Mouse (Mus musculus): ENCODE data around the gene Rasal1. TPM values are rescaled to one million over a fixed set of nuclear protein-coding genes. Genes with fewer than 3 reads are reported as not detected.

Gene Rasal1
- polyA plus RNA-seq, 1 experiment from 2014 or later: 0.15 TPM

DNA sequence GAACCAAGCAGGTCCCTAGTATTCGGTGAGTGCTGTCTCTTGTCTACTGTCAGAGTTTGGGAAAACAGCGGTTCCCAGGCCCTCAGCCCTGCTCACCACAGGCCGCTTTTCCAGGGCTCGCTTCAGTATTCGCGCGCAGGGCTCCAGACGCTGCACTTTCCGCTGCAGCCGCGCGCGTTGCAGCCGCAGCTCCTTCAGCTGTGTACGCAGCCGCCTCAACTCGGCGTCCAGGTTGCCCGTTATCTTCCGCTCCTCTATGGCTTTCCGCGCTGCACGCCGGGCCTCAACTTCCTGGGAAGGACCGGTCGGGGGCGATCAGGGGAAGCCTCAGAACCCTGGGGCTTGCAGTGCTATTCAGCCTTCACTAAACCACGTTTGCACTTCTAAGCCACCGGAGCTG, 17.5 kb upstream of the Rasal1 start:
- POLR2A ChIA-PET: no interaction called here
- CTCF ChIA-PET: interaction anchor here (1.2 to 2.1 kb wide), 4 partner anchors 12 to 49 kb away, joined by 3 to 7 read pairs (median 4); no protein-coding TSS in a partner anchor
- in situ Hi-C loops (cut with MboI; ENCODE audit: low pct_unique_long_range_greater_than_20kb): no loop called here
- no peak for DNase-seq (ENCODE audit: low read depth, low spot score)
- no peak for TF ChIP-seq CTCF (IDR thresholded peaks at IDR 0.05)
- no peak for ATAC-seq
- H3K27me3 ChIP-seq: no peaks in the 10 kb centered on the region

GRCm38 (mm10) chr5:120631892-120632291, 16.7 kb upstream of the Rasal1 start:
- ChIA-PET CTCF (interaction anchor here (0.8 to 2.1 kb wide), 4 partner anchors 11 to 48 kb away, joined by 3 to 7 read pairs (median 4); no protein-coding TSS in a partner anchor), POLR2A (no interaction called here)
- DNase-seq (ENCODE audit: low read depth, low spot score) (no peak), ATAC-seq (no peak)
- no peaks in the 10 kb centered on the region for H3K27me3 ChIP-seq
- no peak for TF ChIP-seq CTCF (IDR thresholded peaks at IDR 0.05)
- in situ Hi-C loops (cut with MboI; ENCODE audit: low pct_unique_long_range_greater_than_20kb): no loop called here

DNA sequence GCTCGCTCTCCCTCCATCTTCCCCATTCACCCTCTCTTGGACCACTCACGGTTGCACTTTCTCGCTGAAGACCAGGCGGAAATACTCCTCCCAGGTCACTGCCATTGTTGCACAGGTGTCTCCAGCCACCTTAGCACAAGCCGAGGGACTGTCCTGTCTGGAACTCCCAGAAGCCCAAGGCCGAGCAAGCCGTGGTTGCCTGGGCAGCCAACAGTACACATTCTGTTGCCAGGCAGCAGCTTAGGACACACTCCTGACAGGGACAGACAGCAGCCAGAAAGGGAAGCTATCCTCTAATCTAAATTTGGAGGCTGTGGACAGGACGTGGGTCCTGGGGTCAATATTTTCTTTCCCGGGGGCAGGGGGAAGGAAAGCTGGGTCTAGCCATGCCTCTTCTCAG, 14.5 kb upstream of the Rasal1 start, which contains the start of gene Cfap73:
Gene Cfap73, minus strand, starts transcription at position 105 of the 400 bp plus-strand sequence.
- H3K27me3 ChIP-seq: no peaks in the 10 kb centered on the region
- ATAC-seq (no peak), DNase-seq (ENCODE audit: low read depth, low spot score) (no peak)
- ChIA-PET POLR2A (interaction anchor here (0.6 to 1.3 kb wide), 2 partner anchors 24 to 415 kb away, joined by 3 to 4 read pairs; no protein-coding TSS in a partner anchor), CTCF (interaction anchor here (1.3 kb wide), 1 partner anchor 14 kb away, joined by 4 read pairs; no protein-coding TSS in a partner anchor)
- in situ Hi-C loops (cut with MboI; ENCODE audit: low pct_unique_long_range_greater_than_20kb): no loop called here
- no peak for TF ChIP-seq CTCF (IDR thresholded peaks at IDR 0.05)

DNA sequence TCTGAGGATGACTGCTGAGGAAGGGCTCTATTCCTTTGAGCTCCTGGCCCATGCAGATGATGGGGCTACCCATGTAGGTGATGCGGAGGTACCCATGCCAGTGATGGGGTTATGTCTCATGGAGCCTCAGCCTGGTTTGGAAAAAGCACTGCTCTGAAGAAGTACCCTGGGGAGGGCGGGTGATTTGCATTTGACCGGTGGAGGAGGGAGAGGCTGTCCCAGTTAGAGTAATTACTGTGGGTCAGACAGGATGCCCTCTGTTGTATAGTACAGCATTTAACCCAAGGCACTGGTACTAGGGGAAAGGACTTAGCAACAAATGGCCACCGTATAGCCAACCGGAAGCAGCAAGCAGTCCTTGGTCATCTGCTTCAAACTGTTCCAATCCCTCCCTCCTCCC, 13.8 kb upstream of the Rasal1 start:
- DNase-seq (ENCODE audit: low read depth, low spot score): no peak
- H3K27me3 ChIP-seq: no peaks in the 10 kb centered on the region
- CTCF ChIA-PET: interaction anchor here (0.7 to 1.3 kb wide), 2 partner anchors 11 to 15 kb away, joined by 3 to 4 read pairs; no protein-coding TSS in a partner anchor
- no peak for TF ChIP-seq CTCF (IDR thresholded peaks at IDR 0.05)
- POLR2A ChIA-PET: interaction anchor here (0.6 to 1.3 kb wide), 3 partner anchors 23 to 416 kb away, joined by 3 to 4 read pairs (median 3); no protein-coding TSS in a partner anchor
- ATAC-seq: no peak
- in situ Hi-C loops (cut with MboI; ENCODE audit: low pct_unique_long_range_greater_than_20kb): no loop called here

GRCm38 (mm10) chr5:120635633-120636032, 13.0 kb upstream of the Rasal1 start:
- no peaks in the 10 kb centered on the region for H3K27me3 ChIP-seq
- no peak for TF ChIP-seq CTCF (IDR thresholded peaks at IDR 0.05)
- in situ Hi-C loops (cut with MboI; ENCODE audit: low pct_unique_long_range_greater_than_20kb): no loop called here
- ChIA-PET POLR2A (no interaction called here), CTCF (interaction anchor here (1.0 to 1.4 kb wide), 2 partner anchors 13 to 15 kb away, joined by 3 read pairs; no protein-coding TSS in a partner anchor)
- DNase-seq (ENCODE audit: low read depth, low spot score) (no peak), ATAC-seq (no peak)

- in situ Hi-C loops (cut with MboI; ENCODE audit: low pct_unique_long_range_greater_than_20kb): no loop called here
- POLR2A ChIA-PET: no interaction called here
- no peak for TF ChIP-seq CTCF (IDR thresholded peaks at IDR 0.05)
- DNase-seq (ENCODE audit: low read depth, low spot score) (no peak), ATAC-seq (no peak)
- CTCF ChIA-PET: interaction anchor here (1.6 kb wide), 1 partner anchor 21 kb away, joined by 5 read pairs; no protein-coding TSS in a partner anchor
- H3K27me3 ChIP-seq: no peaks in the 10 kb centered on the region
These were observed 8.5 kb upstream of the Rasal1 start for GRCm38 (mm10) chr5:120640094-120640493.

GRCm38 (mm10) chr5:120643365-120644085, 5.1 kb upstream of the Rasal1 start:
- in situ Hi-C loops (cut with MboI; ENCODE audit: low pct_unique_long_range_greater_than_20kb): no loop called here
- no peak for TF ChIP-seq CTCF (IDR thresholded peaks at IDR 0.05)
- H3K27me3 ChIP-seq: no peaks in the 10 kb centered on the region
- DNase-seq (ENCODE audit: low read depth, low spot score): no peak
- POLR2A ChIA-PET: no interaction called here
- CTCF ChIA-PET: interaction anchor here (1.2 to 2.5 kb wide), 2 partner anchors 12 to 23 kb away, joined by 5 to 15 read pairs; no protein-coding TSS in a partner anchor
- peak; percentile 29 for ATAC-seq

DNA sequence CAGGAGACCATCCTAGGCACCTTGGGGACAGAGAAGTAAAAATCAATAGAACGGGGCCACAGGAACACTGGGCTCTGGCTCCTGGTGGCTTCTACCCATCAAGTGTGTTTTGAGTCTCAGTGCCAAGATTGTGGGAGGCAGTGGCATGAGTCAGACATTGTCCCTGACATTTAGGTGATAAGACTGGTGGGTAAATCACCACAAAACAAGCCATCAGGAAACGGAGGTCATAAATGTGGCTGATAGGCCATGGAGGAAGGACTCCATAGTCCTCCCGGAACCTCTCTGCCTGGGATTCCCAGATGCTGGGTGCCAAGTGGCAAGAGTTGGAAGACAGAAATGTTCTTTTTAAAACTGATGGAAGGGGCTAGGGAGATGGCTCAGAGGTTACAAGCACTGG, 4.4 kb upstream of the Rasal1 start:
- POLR2A ChIA-PET: no interaction called here
- TF ChIP-seq CTCF (IDR thresholded peaks at IDR 0.05): no peak
- no peak for DNase-seq (ENCODE audit: low read depth, low spot score)
- in situ Hi-C loops (cut with MboI; ENCODE audit: low pct_unique_long_range_greater_than_20kb): no loop called here
- CTCF ChIA-PET: no interaction called here
- no peak for ATAC-seq
- no peaks in the 10 kb centered on the region for H3K27me3 ChIP-seq

DNA sequence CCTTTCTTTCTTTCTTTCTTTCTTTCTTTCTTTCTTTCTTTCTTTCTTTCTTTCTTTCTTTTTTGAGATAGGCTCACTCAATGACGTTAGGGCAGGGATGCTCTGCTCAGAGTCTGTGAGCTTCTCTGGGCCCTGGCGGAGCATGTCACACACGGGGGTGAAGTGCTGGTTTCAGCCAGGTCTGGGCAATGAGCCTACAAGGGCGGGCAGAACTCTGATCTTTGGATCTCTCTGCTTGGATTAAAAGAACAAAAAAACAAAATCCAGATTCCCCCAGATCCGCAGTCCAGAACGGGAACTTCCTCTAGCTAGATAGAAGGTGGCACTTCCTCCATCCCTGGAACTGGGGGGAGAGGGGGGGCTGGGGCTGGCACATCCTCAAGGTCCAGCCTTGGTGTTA, 2.8 kb upstream of the Rasal1 start:
- no peak for ATAC-seq
- H3K27me3 ChIP-seq: no peaks in the 10 kb centered on the region
- POLR2A ChIA-PET: no interaction called here
- in situ Hi-C loops (cut with MboI; ENCODE audit: low pct_unique_long_range_greater_than_20kb): no loop called here
- no peak for TF ChIP-seq CTCF (IDR thresholded peaks at IDR 0.05)
- no peak for DNase-seq (ENCODE audit: low read depth, low spot score)
- CTCF ChIA-PET: interaction anchor here (0.7 to 1.3 kb wide), 2 partner anchors 11 to 30 kb away, joined by 3 read pairs; no protein-coding TSS in a partner anchor

GRCm38 (mm10) chr5:120647361-120647760, 1.3 kb upstream of the Rasal1 start:
- no peaks in the 10 kb centered on the region for H3K27me3 ChIP-seq
- ATAC-seq: no peak
- TF ChIP-seq CTCF (IDR thresholded peaks at IDR 0.05): no peak
- in situ Hi-C loops (cut with MboI; ENCODE audit: low pct_unique_long_range_greater_than_20kb): no loop called here
- ChIA-PET CTCF (interaction anchor here (1.2 to 2.2 kb wide), 3 partner anchors 19 to 32 kb away, joined by 3 to 20 read pairs (median 3); no protein-coding TSS in a partner anchor), POLR2A (no interaction called here)
- no peak for DNase-seq (ENCODE audit: low read depth, low spot score)
